Comparison of ENCODE assay signal across 13 mouse cellular contexts in genomic region chr11:70115901-70116300, GRCm38 (mm10). TPM values are rescaled to one million over a fixed set of nuclear protein-coding genes. Genes with fewer than 3 reads are reported as not detected.
"Had no signal": no experiment of that assay in that cellular context is flagged by ENCODE, and none has a peak within 500 bp of the region (broad histone marks: within the 10 kb centered on the region; RNA-seq: fewer than 3 reads in every experiment).

No protein-coding gene starts in this region.

- DNase-seq: retina, postnatal 1 day; right cerebral cortex, adult 18-20 months; right cerebral cortex, postnatal 14 days; right cerebral cortex, postnatal 25 days; right cerebral cortex, postnatal 4 days; spleen, adult 18-20 months; thymus, adult 18-20 months; thymus, adult 2 months; thymus, postnatal 14 days; thymus, postnatal 25 days; thymus, postnatal 36 days; thymus, postnatal 4 days had no signal

RNA-seq across cellular contexts. Expression of gene Mgl2, which starts 14.2 kb away (rescaled TPM):
- total RNA-seq: neutrophil, adult 5-6 weeks had no signal

RNA-seq across cellular contexts. Expression of gene Asgr2, which starts 23.5 kb away (rescaled TPM):
- total RNA-seq: neutrophil, adult 5-6 weeks had no signal
